Mouse (Mus musculus): ENCODE data around the gene Pno1. TPM values are rescaled to one million over a fixed set of nuclear protein-coding genes. Genes with fewer than 3 reads are reported as not detected.
A peak's percentile ranks its signal among the peaks of the same experiment; 100 is the strongest.
"Not testable (repeated sequence)": the region's sequence is repeated elsewhere in the genome, so short reads cannot be mapped to it uniquely, and the experiment has no call there.

Gene Pno1
- polyA plus RNA-seq (2014; fragmentation: Nextera tagmentation; extraction: Ambion mirVana) = 90.5 and 96.5 TPM in 2 replicates

- DNase-seq (ENCODE audit: low spot score) = peak; percentile 94
- ATAC-seq (ENCODE audit: insufficient read depth, low FRiP score, low TSS enrichment) = peak; percentile 98
- Histone ChIP-seq H3K27ac (ENCODE audit: low read depth, low read length) (peak within 1 kb of the TSS; percentile 47), H3K4me3 (ENCODE audit: low read depth, low read length) (peak within 1 kb of the TSS; percentile 88), H3K9me3 (ENCODE audit: control insufficient read depth, low read length) (no peaks in the 10 kb centered on the region), H3K9ac (ENCODE audit: low read length) (peak within 1 kb of the TSS; percentile 77), H3K27me3 (ENCODE audit: control insufficient read depth, insufficient read depth, low read length) (no peaks in the 10 kb centered on the region), H3K4me2 (ENCODE audit: low read depth) (peak within 1 kb of the TSS; percentile 70), H3K4me1 (ENCODE audit: control insufficient read depth, insufficient read depth, low read length) (no peaks in the 10 kb centered on the region), H3K36me3 (ENCODE audit: control insufficient read depth, insufficient read depth, low read length) (no peaks in the 10 kb centered on the region)
- under 1% methylated on average over 64 of the region's 65 CpGs for WGBS
Measured at GRCm38 (mm10) chr11:17211258-17212140, at the start of gene Pno1. TSS of gene Pno1 (minus strand) at chr11:17211568.

GRCm38 (mm10) chr11:17257861-17258260, 46.5 kb upstream of the Pno1 start:
- ATAC-seq (ENCODE audit: insufficient read depth, low FRiP score, low TSS enrichment) (0 out of 2 replicates have a peak, but pooled peaks have one; percentile 16), DNase-seq (ENCODE audit: low spot score) (no peak)
- H3K27me3 ChIP-seq (ENCODE audit: control insufficient read depth, insufficient read depth, low read length) = no peaks in the 10 kb centered on the region
- peak overlapping the region; percentile 85 for H3K27ac ChIP-seq (ENCODE audit: low read depth, low read length)
- H3K9ac ChIP-seq (ENCODE audit: low read length) = peak overlapping the region; percentile 82
- WGBS = under 1% methylated on average over 17 of the region's 17 CpGs
- H3K4me2 ChIP-seq (ENCODE audit: low read depth) = peak overlapping the region; percentile 58
- H3K4me1 ChIP-seq (ENCODE audit: control insufficient read depth, insufficient read depth, low read length) = 0 out of 2 replicates have a peak, but pooled peaks cover 2% of the 10 kb centered on the region
- no peaks in the 10 kb centered on the region for H3K36me3 ChIP-seq (ENCODE audit: control insufficient read depth, insufficient read depth, low read length)
- peak overlapping the region; percentile 71 for H3K4me3 ChIP-seq (ENCODE audit: low read depth, low read length)
- H3K9me3 ChIP-seq (ENCODE audit: control insufficient read depth, low read length) = no peaks in the 10 kb centered on the region

GRCm38 (mm10) chr11:17257443-17257842, 46.1 kb upstream of the Pno1 start, which contains the start of gene C1d:
TSS of gene C1d (plus strand) at chr11:17257579.
- peak within 1 kb of the TSS; percentile 71 for H3K4me3 ChIP-seq (ENCODE audit: low read depth, low read length)

GRCm38 (mm10) chr11:17256813-17257365, 45.5 kb upstream of the Pno1 start:
- WGBS = 70% methylated on average over 8 of the region's 8 CpGs
- Histone ChIP-seq H3K9me3 (ENCODE audit: control insufficient read depth, low read length) (no peaks in the 10 kb centered on the region), H3K9ac (ENCODE audit: low read length) (0 out of 2 replicates have a peak overlapping the region, but pooled peaks have one; percentile 2), H3K27ac (ENCODE audit: low read depth, low read length) (no peak overlapping the region), H3K36me3 (ENCODE audit: control insufficient read depth, insufficient read depth, low read length) (no peaks in the 10 kb centered on the region), H3K27me3 (ENCODE audit: control insufficient read depth, insufficient read depth, low read length) (no peaks in the 10 kb centered on the region), H3K4me2 (ENCODE audit: low read depth) (peak overlapping the region; percentile 58), H3K4me3 (ENCODE audit: low read depth, low read length) (peak overlapping the region; percentile 71), H3K4me1 (ENCODE audit: control insufficient read depth, insufficient read depth, low read length) (0 out of 2 replicates have a peak, but pooled peaks cover 2% of the 10 kb centered on the region)
- ATAC-seq (ENCODE audit: insufficient read depth, low FRiP score, low TSS enrichment) (peak; percentile 76), DNase-seq (ENCODE audit: low spot score) (peak; percentile 13)

More at GRCm38 (mm10) chr11:17257443-17257842, 46.1 kb upstream of the Pno1 start, which contains the start of gene C1d:
- peak within 1 kb of the TSS; percentile 85 for H3K27ac ChIP-seq (ENCODE audit: low read depth, low read length)
- peak; percentile 91 for ATAC-seq (ENCODE audit: insufficient read depth, low FRiP score, low TSS enrichment)
- no peaks in the 10 kb centered on the region for H3K9me3 ChIP-seq (ENCODE audit: control insufficient read depth, low read length)
- no peaks in the 10 kb centered on the region for H3K36me3 ChIP-seq (ENCODE audit: control insufficient read depth, insufficient read depth, low read length)
- peak; percentile 95 for DNase-seq (ENCODE audit: low spot score)
- peak within 1 kb of the TSS; percentile 82 for H3K9ac ChIP-seq (ENCODE audit: low read length)
- H3K4me1 ChIP-seq (ENCODE audit: control insufficient read depth, insufficient read depth, low read length) = 0 out of 2 replicates have a peak, but pooled peaks cover 2% of the 10 kb centered on the region
- H3K4me2 ChIP-seq (ENCODE audit: low read depth) = peak within 1 kb of the TSS; percentile 58
- H3K27me3 ChIP-seq (ENCODE audit: control insufficient read depth, insufficient read depth, low read length) = no peaks in the 10 kb centered on the region
- under 1% methylated on average over 33 of the region's 33 CpGs for WGBS

GRCm38 (mm10) chr11:17248715-17249114, 37.3 kb upstream of the Pno1 start:
- Histone ChIP-seq H3K4me3 (ENCODE audit: low read depth, low read length) (no peak overlapping the region), H3K4me1 (ENCODE audit: control insufficient read depth, insufficient read depth, low read length) (no peaks in the 10 kb centered on the region), H3K9ac (ENCODE audit: low read length) (no peak overlapping the region), H3K4me2 (ENCODE audit: low read depth) (no peak overlapping the region), H3K27me3 (ENCODE audit: control insufficient read depth, insufficient read depth, low read length) (no peaks in the 10 kb centered on the region), H3K9me3 (ENCODE audit: control insufficient read depth, low read length) (no peaks in the 10 kb centered on the region), H3K36me3 (ENCODE audit: control insufficient read depth, insufficient read depth, low read length) (no peaks in the 10 kb centered on the region), H3K27ac (ENCODE audit: low read depth, low read length) (no peak overlapping the region)
- ATAC-seq (ENCODE audit: insufficient read depth, low FRiP score, low TSS enrichment) = no peak
- no peak for DNase-seq (ENCODE audit: low spot score)

- ATAC-seq (ENCODE audit: insufficient read depth, low FRiP score, low TSS enrichment); H3K9me3 ChIP-seq (ENCODE audit: control insufficient read depth, low read length); H3K27me3 ChIP-seq (ENCODE audit: control insufficient read depth, insufficient read depth, low read length); H3K36me3 ChIP-seq (ENCODE audit: control insufficient read depth, insufficient read depth, low read length); H3K4me2 ChIP-seq (ENCODE audit: low read depth); DNase-seq (ENCODE audit: low spot score); H3K4me3 ChIP-seq (ENCODE audit: low read depth, low read length); H3K4me1 ChIP-seq (ENCODE audit: control insufficient read depth, insufficient read depth, low read length); H3K9ac ChIP-seq (ENCODE audit: low read length); H3K27ac ChIP-seq (ENCODE audit: low read depth, low read length): not testable (repeated sequence)
- WGBS = 92% methylated on average over 5 of the region's 5 CpGs
Measured at GRCm38 (mm10) chr11:17238598-17238997, 27.2 kb upstream of the Pno1 start.

- Histone ChIP-seq H3K36me3 (ENCODE audit: control insufficient read depth, insufficient read depth, low read length) (no peaks in the 10 kb centered on the region; the same call in 1 of the 2 replicates), H3K9ac (ENCODE audit: low read length) (no peak overlapping the region), H3K4me2 (ENCODE audit: low read depth) (no peak overlapping the region), H3K4me3 (ENCODE audit: low read depth, low read length) (no peak overlapping the region), H3K4me1 (ENCODE audit: control insufficient read depth, insufficient read depth, low read length) (no peaks in the 10 kb centered on the region), H3K9me3 (ENCODE audit: control insufficient read depth, low read length) (no peaks in the 10 kb centered on the region), H3K27me3 (ENCODE audit: control insufficient read depth, insufficient read depth, low read length) (no peaks in the 10 kb centered on the region), H3K27ac (ENCODE audit: low read depth, low read length) (no peak overlapping the region)
- DNase-seq (ENCODE audit: low spot score) (no peak), ATAC-seq (ENCODE audit: insufficient read depth, low FRiP score, low TSS enrichment) (no peak)
- 87% methylated on average over 5 of the region's 5 CpGs for WGBS
Measured at GRCm38 (mm10) chr11:17236449-17237037, 25.2 kb upstream of the Pno1 start.

GRCm38 (mm10) chr11:17232792-17233191, 21.4 kb upstream of the Pno1 start:
- Histone ChIP-seq H3K27me3 (ENCODE audit: control insufficient read depth, insufficient read depth, low read length) (no peaks in the 10 kb centered on the region), H3K4me3 (ENCODE audit: low read depth, low read length) (no peak overlapping the region), H3K4me1 (ENCODE audit: control insufficient read depth, insufficient read depth, low read length) (no peaks in the 10 kb centered on the region), H3K4me2 (ENCODE audit: low read depth) (no peak overlapping the region), H3K36me3 (ENCODE audit: control insufficient read depth, insufficient read depth, low read length) (no peaks in the 10 kb centered on the region; the same call in 1 of the 2 replicates), H3K9me3 (ENCODE audit: control insufficient read depth, low read length) (no peaks in the 10 kb centered on the region), H3K27ac (ENCODE audit: low read depth, low read length) (no peak overlapping the region), H3K9ac (ENCODE audit: low read length) (no peak overlapping the region)
- ATAC-seq (ENCODE audit: insufficient read depth, low FRiP score, low TSS enrichment) = no peak
- 86% methylated on average over 5 of the region's 5 CpGs for WGBS
- no peak for DNase-seq (ENCODE audit: low spot score)
